Mouse (Mus musculus) induced T-regulatory cell, adult 2 months (primary cell): ENCODE measurements around the gene Slc3a1.

Experiments
- DNase-seq: peaks from one replicate; pipeline ENCODE4 v3.0.0-alpha.2; 2012; ENCODE audit warnings: low read depth

The Slc3a1 gene

GRCm38 (mm10) chr17:85028093-85028739 is at the start of gene Slc3a1:
Gene Slc3a1 (plus strand): TSS chr17:85028376.
- no peak for DNase-seq

- DNase-seq = no peak
Observed at GRCm38 (mm10) chr17:84981721-84982120, 46.5 kb upstream of the Slc3a1 start.

GRCm38 (mm10) chr17:84982735-84983134 is 45.4 kb upstream of the Slc3a1 start:
- no peak for DNase-seq

GRCm38 (mm10) chr17:84986368-84986767 is 41.8 kb upstream of the Slc3a1 start:
- no peak for DNase-seq

- DNase-seq = no peak
Observed at GRCm38 (mm10) chr17:84987834-84988410, 40.3 kb upstream of the Slc3a1 start.

GRCm38 (mm10) chr17:84988514-84988913 is 39.7 kb upstream of the Slc3a1 start:
- no peak for DNase-seq

- no peak for DNase-seq
Observed at GRCm38 (mm10) chr17:84995844-84996243, 32.3 kb upstream of the Slc3a1 start.

GRCm38 (mm10) chr17:84997639-84998038 is 30.5 kb upstream of the Slc3a1 start:
- no peak for DNase-seq

GRCm38 (mm10) chr17:84999636-85000035 is 28.5 kb upstream of the Slc3a1 start:
- no peak for DNase-seq

- DNase-seq = no peak
Observed at GRCm38 (mm10) chr17:85013485-85013884, 14.7 kb upstream of the Slc3a1 start.

GRCm38 (mm10) chr17:85014632-85015031 is 13.5 kb upstream of the Slc3a1 start:
- DNase-seq = no peak

GRCm38 (mm10) chr17:85018344-85018743 is 9.8 kb upstream of the Slc3a1 start:
- DNase-seq = no peak

- DNase-seq = peak; percentile 42
Observed at GRCm38 (mm10) chr17:85018794-85019193, 9.4 kb upstream of the Slc3a1 start.

GRCm38 (mm10) chr17:85020343-85020742 is 7.8 kb upstream of the Slc3a1 start:
- DNase-seq = no peak

GRCm38 (mm10) chr17:85023247-85024167 is 4.7 kb upstream of the Slc3a1 start:
- DNase-seq = peak; percentile 96

- DNase-seq = peak; percentile 25
Observed at GRCm38 (mm10) chr17:85024237-85024636, 3.9 kb upstream of the Slc3a1 start.

- DNase-seq = no peak
Observed at GRCm38 (mm10) chr17:85025151-85025550, 3.0 kb upstream of the Slc3a1 start.

- DNase-seq = no peak
Observed at GRCm38 (mm10) chr17:85026436-85026835, 1.7 kb upstream of the Slc3a1 start.

- no peak for DNase-seq
Observed at GRCm38 (mm10) chr17:85027247-85027646, 929 bp upstream of the Slc3a1 start.

- no peak for DNase-seq
Observed at GRCm38 (mm10) chr17:85028797-85029196, 621 bp downstream of the Slc3a1 start.

- no peak for DNase-seq
Observed at GRCm38 (mm10) chr17:85030651-85031050, 2.5 kb downstream of the Slc3a1 start.

GRCm38 (mm10) chr17:85033087-85033486 is 4.9 kb downstream of the Slc3a1 start:
- no peak for DNase-seq

- DNase-seq = no peak
Observed at GRCm38 (mm10) chr17:85034068-85034467, 5.9 kb downstream of the Slc3a1 start.
